Mouse (Mus musculus) olfactory bulb, adult 2 months (tissue): ENCODE results near the gene Aldh4a1.

Source experiments
- CTCF ChIP-seq: fragments of 200-500 bp; IDR thresholded peaks from 2 replicates; pipeline ENCODE4 v1.5.1; 2012; ENCODE audit warnings: low read depth, mild to moderate bottlenecking, low read length, moderate library complexity; ENCODE audit not compliant: insufficient read depth
- POLR2A ChIP-seq: fragments of 200-500 bp; IDR thresholded peaks from 2 replicates; pipeline ENCODE4 v1.6.1; 2012; ENCODE audit warnings: mild to moderate bottlenecking, low read depth, low read length, moderate library complexity; ENCODE audit not compliant: insufficient read depth

DNA sequence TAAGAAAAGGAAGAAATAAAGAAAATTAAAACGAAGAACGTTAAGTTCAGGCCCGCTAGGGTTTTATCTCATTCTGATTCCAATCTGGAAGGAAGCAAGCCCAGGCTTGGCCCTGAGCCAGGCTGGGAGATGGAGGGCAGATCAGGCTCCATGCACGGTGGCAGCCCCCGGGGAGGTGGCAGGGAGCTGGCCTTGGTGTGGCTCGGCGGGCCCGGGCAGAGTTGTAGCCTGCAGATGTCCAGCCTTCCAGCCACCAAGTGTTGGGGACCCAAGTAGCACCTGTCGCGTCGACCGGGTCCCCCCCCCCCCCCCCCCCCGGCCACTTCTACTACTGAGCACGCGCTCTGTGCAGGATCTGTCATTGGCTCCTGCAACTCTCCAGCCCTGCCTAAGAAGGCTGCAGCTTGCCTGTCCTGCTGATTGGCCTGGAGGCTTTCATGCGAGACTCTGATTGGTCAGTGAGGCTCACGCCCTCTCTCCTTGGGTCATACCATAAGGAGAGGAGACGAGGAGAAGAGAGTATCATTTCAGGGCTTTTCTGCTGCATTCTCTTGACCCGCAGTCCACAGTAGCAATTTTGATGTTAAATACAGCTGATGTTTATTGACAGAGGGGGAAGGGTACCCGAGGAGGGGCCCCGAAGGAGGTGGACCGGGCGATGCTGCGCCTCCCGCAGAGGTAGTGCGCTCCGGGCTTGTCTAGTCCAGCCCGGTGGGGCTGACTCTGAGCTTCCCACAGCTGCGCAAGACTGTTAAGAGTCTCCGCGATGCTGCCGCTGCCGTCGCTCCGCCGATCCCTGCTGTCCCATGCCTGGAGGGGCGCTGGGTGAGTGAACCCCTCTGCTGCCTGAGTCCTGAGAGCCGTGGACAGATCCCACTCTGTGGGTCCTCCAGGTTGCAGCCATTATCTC, at the start of gene Aldh4a1:
- peak; percentile 94 for TF ChIP-seq POLR2A
- TF ChIP-seq CTCF = no peak
